Mouse (Mus musculus): Measurements from ENCODE around the gene Aste1.
A peak's percentile ranks its signal among the peaks of the same experiment; 100 is the strongest.

Aste1 gene

DNA sequence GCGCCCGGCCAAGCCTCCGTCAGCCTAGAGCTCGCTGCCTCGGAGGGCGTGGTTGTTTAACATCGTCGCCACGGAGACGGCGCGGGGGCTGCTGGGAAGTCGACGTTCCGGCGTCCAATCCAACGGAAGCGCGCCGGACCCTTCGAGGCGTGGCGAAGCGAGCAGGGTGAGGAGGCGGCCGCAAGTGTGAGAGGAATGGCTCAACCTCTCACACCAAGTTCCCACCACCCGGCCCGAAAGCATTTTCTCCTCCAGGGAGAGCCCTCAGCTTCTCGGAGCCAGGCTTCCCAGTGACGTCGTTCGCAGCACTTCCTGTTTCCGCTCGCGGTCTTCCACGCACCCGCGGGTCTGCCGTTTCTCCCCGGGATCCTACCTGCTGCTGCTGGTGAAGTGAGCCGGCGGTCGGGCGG lies at the start of gene Aste1, which contains the start of gene Nek11:
Aste1 (plus strand) TSS at position 175 of the 410 bp plus-strand sequence.
Nek11 (minus strand) TSS at position 307 of the 410 bp plus-strand sequence.
- DNase-seq (ENCODE audit: low spot score) = peak; percentile 96

- no peak for DNase-seq (ENCODE audit: low spot score)
Measured at GRCm38 (mm10) chr9:105348242-105349031, 46.8 kb upstream of the Aste1 start.

DNA sequence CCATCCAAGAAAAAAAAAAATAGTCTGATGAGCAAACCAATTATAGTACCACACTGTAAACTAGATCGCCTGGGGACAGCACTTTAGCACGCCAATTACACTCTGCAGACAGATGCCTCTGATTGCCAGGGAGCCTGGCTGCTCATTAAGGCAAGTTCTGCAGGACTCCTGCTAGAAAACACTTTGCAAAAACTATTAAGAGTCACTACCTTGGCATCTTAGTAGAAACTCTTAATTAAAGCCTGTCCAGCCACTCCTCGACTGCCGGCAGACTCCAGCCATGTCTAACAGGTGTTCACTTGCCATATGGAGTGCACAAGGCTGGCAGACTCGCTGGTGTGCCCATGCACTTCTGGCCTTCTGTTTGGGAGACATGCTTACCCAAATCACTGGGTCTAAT lies 46.2 kb upstream of the Aste1 start:
- no peak for DNase-seq (ENCODE audit: low spot score)

DNA sequence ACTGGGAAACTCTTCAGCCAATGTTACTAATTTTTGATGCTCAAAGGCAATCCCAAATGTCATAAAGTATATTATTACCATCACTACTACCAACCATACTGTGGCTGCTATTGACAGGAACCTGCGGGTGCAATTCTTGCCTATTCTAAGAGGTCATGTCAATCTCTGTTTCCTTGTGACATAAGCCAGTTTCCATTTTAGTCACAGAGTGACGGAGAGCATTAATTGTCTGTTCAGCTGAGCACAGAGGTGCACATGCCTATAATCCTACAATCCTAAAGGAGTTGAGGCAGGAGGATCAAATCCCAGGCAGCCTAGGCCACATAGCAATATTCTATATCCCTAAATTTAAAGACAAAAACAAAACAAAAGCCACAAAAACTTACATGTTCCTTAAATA lies 33.0 kb upstream of the Aste1 start:
- DNase-seq (ENCODE audit: low spot score) = no peak

DNA sequence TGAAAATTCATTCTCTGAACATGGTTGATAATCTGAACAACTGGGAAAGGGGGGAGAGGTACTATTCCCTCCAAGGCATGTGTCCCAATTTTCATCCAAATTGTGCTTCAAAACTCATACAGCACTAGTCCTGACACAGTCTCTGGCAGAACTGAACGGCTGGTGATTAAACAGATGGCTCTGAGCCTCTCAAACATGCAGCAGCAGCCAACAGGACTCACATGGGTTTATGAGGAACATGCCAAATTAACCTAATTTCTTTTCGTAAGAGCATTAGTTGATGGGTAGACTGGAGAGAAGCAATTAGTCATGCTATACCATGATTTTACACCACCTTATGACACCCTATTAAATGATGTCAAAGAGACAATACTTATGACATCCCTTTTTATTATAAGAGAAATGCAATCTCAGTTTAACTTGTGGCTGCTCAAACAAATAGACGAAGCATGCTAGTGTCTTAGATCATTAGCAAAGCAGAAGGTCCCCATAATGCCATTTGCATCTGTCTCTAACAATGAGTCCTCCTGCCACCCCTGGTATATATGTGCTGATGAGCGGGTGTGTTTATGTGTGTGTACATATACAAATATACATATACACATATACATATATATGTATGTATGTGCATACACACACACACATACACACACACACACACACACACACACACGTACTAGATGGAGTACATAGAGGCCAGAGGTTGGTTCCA lies 31.5 kb upstream of the Aste1 start:
- no peak for DNase-seq (ENCODE audit: low spot score)

- no peak for DNase-seq (ENCODE audit: low spot score)
Measured at GRCm38 (mm10) chr9:105366199-105366598, 29.0 kb upstream of the Aste1 start.

- DNase-seq (ENCODE audit: low spot score) = no peak
Measured at GRCm38 (mm10) chr9:105368605-105369004, 26.6 kb upstream of the Aste1 start.

DNA sequence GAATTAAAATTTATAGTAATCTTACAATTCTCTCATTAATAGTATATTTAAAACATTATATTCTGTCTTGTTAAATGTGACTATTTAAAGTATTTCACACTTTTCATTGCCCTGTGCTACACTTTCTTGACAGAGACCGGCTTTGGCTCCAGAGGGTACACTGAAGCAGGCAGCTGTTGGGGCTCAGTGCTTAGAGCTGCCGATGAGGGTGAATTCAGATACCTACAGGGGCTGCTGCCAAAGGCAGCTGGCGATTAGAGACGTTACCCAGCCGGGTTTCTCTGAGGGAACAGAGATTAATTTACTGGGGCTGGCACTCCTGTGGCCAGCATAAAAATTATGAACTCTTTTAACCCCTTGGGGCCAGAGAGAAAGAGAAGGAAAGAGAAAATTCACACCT lies 20.8 kb upstream of the Aste1 start:
- DNase-seq (ENCODE audit: low spot score) = no peak

- DNase-seq (ENCODE audit: low spot score) = no peak
Measured at GRCm38 (mm10) chr9:105376411-105376810, 18.8 kb upstream of the Aste1 start.

DNA sequence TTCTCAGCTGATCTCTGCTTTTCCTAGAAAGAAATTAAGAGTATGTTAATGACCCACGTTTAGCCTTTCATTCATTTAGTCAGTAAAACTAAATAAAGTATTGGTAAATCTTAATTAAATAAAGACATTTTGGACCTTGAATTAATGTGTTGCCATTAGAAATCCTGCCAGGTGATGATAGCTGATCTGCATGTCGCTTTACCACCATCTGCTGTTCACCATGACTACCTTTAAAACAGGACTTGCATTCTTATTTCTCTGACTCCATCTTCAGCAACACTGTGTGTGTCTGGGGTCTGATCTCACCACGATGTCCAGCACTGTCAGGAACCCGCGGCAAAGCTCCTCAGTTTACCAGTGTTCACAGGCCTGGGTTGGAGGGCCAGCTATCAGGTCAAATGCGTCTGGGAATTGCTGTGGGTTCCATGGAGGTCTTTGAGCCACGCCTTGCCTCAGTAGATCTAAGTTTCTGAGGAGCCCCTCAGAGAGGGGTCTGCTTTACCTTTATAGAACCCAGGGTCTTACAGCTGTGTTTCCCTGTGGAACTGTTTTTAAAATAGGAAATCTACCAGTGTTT lies 18.1 kb upstream of the Aste1 start:
- no peak for DNase-seq (ENCODE audit: low spot score)

GRCm38 (mm10) chr9:105377622-105378021 lies 17.6 kb upstream of the Aste1 start:
- no peak for DNase-seq (ENCODE audit: low spot score)

DNA sequence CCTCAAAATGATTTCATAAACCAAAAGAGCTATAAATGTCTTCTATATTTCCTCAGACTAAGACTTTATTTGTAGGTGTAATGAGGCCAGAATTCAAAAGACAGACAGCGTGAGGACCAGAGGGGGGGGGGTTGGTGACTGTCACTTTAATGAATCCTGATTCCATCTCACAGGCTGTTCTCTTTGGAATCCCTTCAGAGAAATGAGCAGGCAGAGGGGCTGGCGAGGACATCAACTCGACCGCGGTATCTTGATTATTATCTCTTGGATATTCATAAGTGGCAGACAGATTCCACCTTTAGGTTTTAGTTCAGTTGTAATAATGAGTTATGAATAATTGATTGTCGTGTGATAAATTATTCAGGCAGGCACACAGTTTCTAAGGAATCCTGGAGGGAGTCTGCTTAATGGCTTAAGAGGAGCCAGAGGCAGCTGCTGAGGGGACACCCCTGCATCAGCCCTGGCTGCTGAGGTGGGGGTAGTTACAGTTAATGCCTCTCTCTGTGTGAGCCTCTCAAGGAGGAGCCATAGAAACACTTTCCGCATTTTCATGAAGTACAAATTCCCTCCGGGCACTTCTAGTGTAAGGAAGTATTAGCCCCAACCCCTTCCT lies 15.6 kb upstream of the Aste1 start:
- no peak for DNase-seq (ENCODE audit: low spot score)

- no peak for DNase-seq (ENCODE audit: low spot score)
Measured at GRCm38 (mm10) chr9:105387403-105387802, 7.8 kb upstream of the Aste1 start.

DNA sequence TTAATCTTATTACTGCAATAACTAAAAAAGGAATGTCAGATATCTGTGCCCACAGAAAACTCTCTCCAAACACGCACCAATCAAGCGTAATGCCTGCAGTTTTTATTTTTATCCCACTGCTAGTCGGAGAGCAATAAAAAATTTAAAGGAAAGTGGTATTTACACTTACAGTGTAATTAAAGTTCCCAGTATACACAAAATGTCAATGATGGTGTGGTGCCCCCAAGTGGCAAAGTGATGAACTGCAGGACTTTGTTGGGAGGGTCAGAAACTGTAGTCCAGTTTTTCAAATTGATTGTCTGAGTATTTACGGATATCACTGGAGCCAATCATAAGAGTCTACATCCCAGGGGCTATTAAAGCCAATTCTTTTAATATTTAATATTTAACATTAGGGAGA lies 5.9 kb upstream of the Aste1 start:
- peak; percentile 76 for DNase-seq (ENCODE audit: low spot score)

GRCm38 (mm10) chr9:105390616-105391015 lies 4.6 kb upstream of the Aste1 start:
- DNase-seq (ENCODE audit: low spot score) = no peak

DNA sequence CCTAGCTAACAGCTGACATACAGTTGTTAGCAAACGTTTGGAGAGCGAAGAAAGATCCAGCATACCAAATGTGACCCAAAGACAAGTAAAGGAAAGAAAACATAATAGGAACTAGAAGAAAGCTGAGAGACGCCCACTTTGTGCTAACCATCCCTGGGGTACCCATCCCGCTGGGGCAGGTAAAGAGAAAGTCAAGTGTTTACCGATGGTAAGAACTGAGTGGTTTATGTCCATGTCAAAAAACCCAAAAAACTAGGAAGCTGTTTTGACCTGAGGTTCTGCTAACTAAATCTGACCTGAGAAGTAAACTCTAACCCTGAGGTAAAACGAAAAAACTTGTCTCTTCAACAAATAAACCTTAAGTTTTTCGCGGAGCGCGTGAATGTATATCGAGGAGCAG lies 472 bp upstream of the Aste1 start:
- DNase-seq (ENCODE audit: low spot score) = no peak

DNA sequence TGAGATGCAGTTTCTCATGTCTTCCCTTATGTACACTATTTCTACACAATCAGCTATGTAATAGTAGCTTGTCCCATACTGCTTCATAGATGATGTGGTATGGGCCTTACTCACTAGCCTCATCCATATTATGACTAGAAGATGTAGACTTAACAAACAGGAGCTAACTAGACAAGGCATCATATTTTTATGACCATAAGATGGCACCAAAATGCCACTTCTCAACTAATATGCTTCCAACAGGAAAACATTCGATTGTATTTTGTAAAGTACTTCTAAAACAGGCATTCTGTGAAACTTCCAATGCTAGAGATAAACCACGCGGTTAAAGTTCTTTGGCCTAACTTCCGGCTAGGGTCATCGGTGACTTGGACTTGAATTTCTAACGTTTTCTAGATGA lies 13.4 kb downstream of the Aste1 start:
- DNase-seq (ENCODE audit: low spot score) = no peak

DNA sequence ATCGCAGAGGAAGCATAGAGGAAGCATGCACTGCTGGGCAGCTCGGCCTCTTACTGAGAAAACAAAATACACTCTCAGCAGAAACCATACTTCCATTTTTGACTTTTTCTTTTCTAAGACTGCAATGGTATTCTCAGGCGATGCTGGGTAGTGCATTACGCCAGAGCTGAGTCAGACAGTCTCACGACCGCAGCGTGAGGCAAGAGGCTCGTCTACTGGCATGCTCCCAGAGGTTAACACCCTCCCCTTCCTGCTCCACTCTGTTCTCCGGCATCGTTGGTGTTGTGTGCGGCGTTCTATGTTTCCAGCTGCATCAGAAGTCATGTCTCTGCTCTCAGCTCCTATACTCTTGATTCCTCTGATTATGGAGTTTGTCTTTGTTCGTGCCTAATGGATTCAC lies 63.8 kb downstream of the Aste1 start:
- DNase-seq (ENCODE audit: low spot score) = no peak

GRCm38 (mm10) chr9:105461496-105461895 lies 66.3 kb downstream of the Aste1 start:
- no peak for DNase-seq (ENCODE audit: low spot score)
